Mouse (Mus musculus) limb, embryonic 11.5 days (tissue): ENCODE results near the gene Prps1. TPM values are rescaled to one million over a fixed set of nuclear protein-coding genes. Genes with fewer than 3 reads are reported as not detected.
A peak's percentile ranks its signal among the peaks of the same experiment; 100 is the strongest.

ENCODE experiments used
- ATAC-seq: fragments of 200-750 bp; cut with Nextera tagmentation; 2 replicates; pipeline ENCODE4 v1.8.0; 2017; ENCODE audit warnings: low read depth; ENCODE audit not compliant: insufficient number of reproducible peaks, low FRiP score, low TSS enrichment
- DNase-seq: peaks from one replicate; pipeline ENCODE4 v3.0.0-alpha.2; 2015; ENCODE audit warnings: low spot score
- H3K27ac ChIP-seq: fragments of 300-500 bp; sonication (generic); replicated peaks from 2 replicates; pipeline ENCODE4 v1.5.1; 2014; ENCODE audit warnings: low read depth, mild to moderate bottlenecking, low read length
- H3K27me3 ChIP-seq: fragments of 300-500 bp; sonication (generic); 2 replicates; pipeline ENCODE4 v1.6.1; 2014; ENCODE audit warnings: mild to moderate bottlenecking, low read length, mixed read lengths; ENCODE audit not compliant: control insufficient read depth, insufficient read depth
- H3K36me3 ChIP-seq: fragments of 300-500 bp; sonication (generic); 2 replicates; pipeline ENCODE4 v1.6.1; 2014; ENCODE audit warnings: mild to moderate bottlenecking, low read length, moderate library complexity, mixed read lengths; ENCODE audit not compliant: control insufficient read depth, insufficient read depth
- H3K4me1 ChIP-seq: fragments of 300-500 bp; sonication (generic); 2 replicates; pipeline ENCODE4 v1.6.1; 2014; ENCODE audit warnings: low read length, mixed read lengths; ENCODE audit not compliant: control insufficient read depth, insufficient read depth
- H3K4me2 ChIP-seq: fragments of 300-500 bp; sonication (generic); 2 replicates; pipeline ENCODE4 v1.6.1; 2014; ENCODE audit warnings: low read depth, mild to moderate bottlenecking, moderate library complexity; ENCODE audit not compliant: severe bottlenecking
- H3K4me3 ChIP-seq: fragments of 300-500 bp; sonication (generic); 2 replicates; pipeline ENCODE4 v1.5.1; 2014; ENCODE audit warnings: low read depth, low read length
- H3K9ac ChIP-seq: fragments of 300-500 bp; sonication (generic); 2 replicates; pipeline ENCODE4 v1.6.1; 2014; ENCODE audit warnings: mild to moderate bottlenecking, low read length
- H3K9me3 ChIP-seq: fragments of 300-500 bp; sonication (generic); 2 replicates; pipeline ENCODE4 v1.6.1; 2016; ENCODE audit warnings: low read length; ENCODE audit not compliant: control insufficient read depth
- WGBS: fragments of 180-500 bp; shearing (Covaris S2); extraction: QIAGEN DNeasy Blood & Tissue Kit; methylation state at CpG from one replicate; pipeline ENCODE4 v1.1.7; 2014; 5-methylcytosine and 5-hydroxymethylcytosine counted together
- polyA plus RNA-seq: library from polyadenylated mRNA; unstranded; fragments of >200 nt; fragmentation: Nextera tagmentation; extraction: Ambion mirVana; gene quantifications from 2 replicates; pipeline ENCODE4 v1.2.1, GENCODE M21; 2014

Gene Prps1
- polyA plus RNA-seq, 1 experiment from 2014 or later: 91.5 TPM

DNA sequence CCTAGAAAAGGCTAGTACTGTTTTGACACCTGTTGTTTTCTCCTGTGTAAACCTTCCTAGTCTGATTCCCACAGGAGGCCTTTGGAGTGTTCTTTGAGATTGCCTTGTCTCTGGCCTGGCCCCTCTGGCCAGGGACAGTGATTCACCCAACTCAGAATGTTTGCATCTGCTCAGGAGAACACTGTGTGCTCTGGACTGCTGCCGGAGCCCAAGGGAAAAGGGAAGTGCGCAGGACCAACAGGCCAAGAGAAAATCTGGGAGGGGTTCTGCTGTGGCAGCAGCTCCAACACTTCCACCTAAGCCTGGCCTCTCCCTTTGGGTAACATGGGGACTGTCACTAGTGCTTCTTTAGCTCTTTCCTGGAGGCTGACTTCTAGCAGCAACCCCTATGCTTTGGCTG, 57.0 kb downstream of the Prps1 start:
- Histone ChIP-seq H3K27me3 (peaks cover 10% of the 10 kb centered on the region), H3K9ac (no peak overlapping the region), H3K4me2 (no peak overlapping the region), H3K36me3 (no peaks in the 10 kb centered on the region), H3K4me3 (no peak overlapping the region), H3K4me1 (no peaks in the 10 kb centered on the region), H3K9me3 (no peaks in the 10 kb centered on the region), H3K27ac (no peak overlapping the region)
- DNase-seq: no peak
- ATAC-seq: no peak
- 90% methylated on average over 2 of the region's 2 CpGs for WGBS

DNA sequence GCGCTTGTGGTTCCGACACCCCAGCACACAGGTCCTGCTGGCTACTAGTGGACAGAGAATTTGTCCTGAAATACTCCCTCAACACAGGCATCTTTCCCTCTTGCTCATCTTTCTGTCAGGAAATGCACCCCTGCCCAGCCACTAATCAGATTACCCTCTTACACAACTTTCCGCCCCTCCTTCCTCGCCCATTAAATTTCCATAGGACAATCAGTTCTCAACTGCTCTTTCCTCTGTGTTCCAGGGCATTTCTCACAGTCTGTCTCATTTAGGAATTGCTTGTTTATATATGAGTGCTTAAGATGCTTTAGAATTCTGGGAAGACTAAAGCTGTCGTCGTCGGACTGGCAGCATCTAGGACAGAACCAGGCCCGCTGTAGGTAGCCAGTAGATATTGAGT, 61.9 kb downstream of the Prps1 start:
- ATAC-seq (no peak), DNase-seq (no peak)
- H3K9ac ChIP-seq: no peak overlapping the region
- H3K4me1 ChIP-seq: no peaks in the 10 kb centered on the region
- H3K27ac ChIP-seq: no peak overlapping the region
- WGBS: 87% methylated on average over 8 of the region's 8 CpGs
- H3K27me3 ChIP-seq: peaks cover 10% of the 10 kb centered on the region; the same call in 1 of the 2 replicates
- no peaks in the 10 kb centered on the region for H3K36me3 ChIP-seq
- H3K9me3 ChIP-seq: no peaks in the 10 kb centered on the region
- no peak overlapping the region for H3K4me3 ChIP-seq
- H3K4me2 ChIP-seq: no peak overlapping the region

DNA sequence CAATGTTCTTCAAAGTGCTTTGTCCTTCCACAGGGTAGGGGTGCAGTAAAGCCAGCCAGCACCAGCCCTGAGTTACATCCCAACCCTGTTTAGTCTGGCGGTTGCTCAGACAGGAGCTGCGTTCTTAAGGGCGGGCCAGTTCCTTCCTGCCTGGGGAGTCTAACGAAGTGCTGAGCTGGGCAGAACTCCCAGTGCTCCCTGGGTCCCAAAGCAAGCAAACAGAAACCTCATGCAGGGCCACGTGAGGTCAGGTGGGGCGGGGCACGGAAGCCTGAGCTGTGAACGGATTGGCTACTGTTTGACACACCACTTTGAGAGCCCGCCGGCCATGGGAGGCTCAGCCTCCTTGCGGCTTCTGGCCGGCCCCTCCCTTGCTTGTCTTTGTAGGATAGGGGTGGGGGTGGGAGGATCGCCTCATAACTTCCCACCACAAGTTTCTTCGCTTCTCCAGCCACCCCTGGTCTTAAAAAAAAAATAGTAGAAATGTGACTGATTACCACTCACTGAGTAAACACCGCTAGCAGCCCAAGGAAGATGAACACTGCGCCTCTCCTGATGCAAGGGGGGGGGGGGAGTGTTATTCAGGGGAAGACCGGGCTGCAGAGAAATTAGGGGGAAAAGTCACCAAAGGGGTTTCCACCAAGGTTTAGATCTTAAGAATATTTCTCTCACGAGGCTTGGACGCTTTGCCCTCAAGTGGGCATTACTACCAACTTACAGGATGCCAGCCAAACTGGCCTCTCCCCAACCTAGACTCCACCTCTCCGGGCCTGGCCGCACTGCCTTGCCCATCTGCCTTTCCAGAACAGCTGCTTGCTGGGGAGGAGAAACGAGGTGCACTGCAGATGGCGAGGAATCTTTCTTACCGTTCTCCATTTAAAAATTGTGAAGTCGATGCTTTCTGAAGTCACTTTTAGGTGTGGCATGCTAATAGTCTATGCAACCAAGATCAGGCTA, 64.0 kb downstream of the Prps1 start:
- H3K4me1 ChIP-seq: no peaks in the 10 kb centered on the region
- H3K36me3 ChIP-seq: no peaks in the 10 kb centered on the region
- H3K4me2 ChIP-seq: peak overlapping the region; percentile 21
- peak; percentile 82 for DNase-seq
- peak; percentile 88 for ATAC-seq
- H3K9ac ChIP-seq: no peak overlapping the region
- H3K4me3 ChIP-seq: no peak overlapping the region
- no peaks in the 10 kb centered on the region for H3K9me3 ChIP-seq
- no peak overlapping the region for H3K27ac ChIP-seq
- WGBS: 21% methylated on average over 25 of the region's 25 CpGs
- 0 out of 2 replicates have a peak, but pooled peaks cover 2% of the 10 kb centered on the region for H3K27me3 ChIP-seq

DNA sequence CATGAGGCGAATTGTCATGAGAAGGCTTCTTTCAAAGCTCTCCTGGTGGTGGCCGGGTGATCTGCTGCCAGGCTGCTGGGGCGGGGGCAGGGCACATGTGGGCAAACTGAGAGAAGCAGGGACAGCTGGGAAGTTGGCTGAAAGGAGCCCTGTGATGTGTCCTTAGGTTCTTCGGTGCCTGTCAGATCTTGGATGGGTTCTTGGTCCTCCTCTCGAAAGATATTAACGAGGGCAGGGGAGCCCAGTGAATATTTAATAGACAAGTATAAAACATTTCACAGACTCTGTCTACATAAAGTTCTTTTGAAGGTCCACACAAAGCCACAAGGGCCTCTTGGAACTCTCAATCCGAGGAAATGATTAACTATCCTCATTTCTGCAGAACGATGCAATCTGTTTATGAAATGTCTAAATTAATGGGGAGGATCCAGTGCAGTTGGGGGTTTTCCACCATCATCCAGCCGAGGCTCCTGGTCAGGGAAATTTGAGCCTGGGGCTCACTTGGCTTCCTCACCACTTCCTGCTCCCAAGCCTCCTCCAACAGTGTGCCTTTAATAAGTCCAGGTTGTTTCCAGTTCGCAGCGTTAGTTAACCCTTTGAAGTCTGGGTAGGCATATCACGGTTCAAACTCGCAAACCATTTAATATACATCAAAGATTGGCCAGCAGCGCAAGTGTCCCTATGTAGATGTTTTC, 65.8 kb downstream of the Prps1 start:
- 49% methylated on average over 14 of the region's 14 CpGs for WGBS
- no peaks in the 10 kb centered on the region for H3K4me1 ChIP-seq
- DNase-seq (peak; percentile 25), ATAC-seq (no peak)
- no peak overlapping the region for H3K4me3 ChIP-seq
- no peak overlapping the region for H3K9ac ChIP-seq
- H3K9me3 ChIP-seq: no peaks in the 10 kb centered on the region
- no peak overlapping the region for H3K27ac ChIP-seq
- H3K36me3 ChIP-seq: no peaks in the 10 kb centered on the region
- H3K27me3 ChIP-seq: peaks cover 2% of the 10 kb centered on the region; the same call in 1 of the 2 replicates
- no peak overlapping the region for H3K4me2 ChIP-seq

DNA sequence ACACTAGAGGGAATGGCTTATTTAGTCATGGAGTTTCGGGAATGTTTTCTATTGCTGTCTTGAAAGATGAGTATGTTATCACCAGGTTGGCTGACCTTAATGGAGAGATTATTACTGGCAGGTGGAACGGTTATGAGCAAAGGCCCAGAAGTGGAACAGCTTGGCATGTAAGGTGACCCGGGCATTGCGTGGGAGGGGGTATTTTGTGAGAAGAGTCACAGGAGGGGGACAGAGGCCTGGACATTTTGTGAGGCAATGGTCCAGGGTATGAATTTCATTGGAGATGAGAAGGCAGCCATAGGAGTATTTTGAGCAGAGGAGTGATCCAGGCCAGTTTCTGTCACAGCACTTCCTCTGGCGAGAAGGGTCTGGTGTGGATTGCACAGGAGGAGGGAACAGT, 67.8 kb downstream of the Prps1 start:
- H3K27me3 ChIP-seq: peaks cover 2% of the 10 kb centered on the region; the same call in 1 of the 2 replicates
- H3K4me3 ChIP-seq: no peak overlapping the region
- 84% methylated on average over 5 of the region's 5 CpGs for WGBS
- ATAC-seq (no peak), DNase-seq (no peak)
- H3K9ac ChIP-seq: no peak overlapping the region
- H3K4me1 ChIP-seq: no peaks in the 10 kb centered on the region
- no peaks in the 10 kb centered on the region for H3K36me3 ChIP-seq
- no peaks in the 10 kb centered on the region for H3K9me3 ChIP-seq
- no peak overlapping the region for H3K4me2 ChIP-seq
- no peak overlapping the region for H3K27ac ChIP-seq

Other genes starting within 250 kb of the Prps1 start
- gene Frmpd3, start 114.3 kb upstream of the Prps1 start, polyA plus RNA-seq: 0.20 and 0.27 TPM in 2 replicates
- gene Tsc22d3, start 144.0 kb downstream of the Prps1 start, polyA plus RNA-seq: 124 and 128 TPM in 2 replicates
- 1.7 and 2.5 TPM in 2 replicates for gene Mid2, start 208.0 kb downstream of the Prps1 start, polyA plus RNA-seq